Mouse (Mus musculus): Measurements from ENCODE around the gene Ppp1r8. TPM values are rescaled to one million over a fixed set of nuclear protein-coding genes. Genes with fewer than 3 reads are reported as not detected.

Ppp1r8 gene
- total RNA-seq, 2 experiments from 2014 or later: 16.8 to 20.7 TPM

- no peak for DNase-seq (ENCODE audit: low spot score)
- intact Hi-C loops (cut with DNase I): no loop called here
Measured at GRCm38 (mm10) chr4:132789731-132790130, 53.2 kb downstream of the Ppp1r8 start.

GRCm38 (mm10) chr4:132785228-132785627 is 57.7 kb downstream of the Ppp1r8 start:
- intact Hi-C loops (cut with DNase I): no loop called here
- no peak for DNase-seq (ENCODE audit: low spot score)

- intact Hi-C loops (cut with DNase I): no loop called here
- no peak for DNase-seq (ENCODE audit: low spot score)
Measured at GRCm38 (mm10) chr4:132783732-132784131, 59.2 kb downstream of the Ppp1r8 start.

- intact Hi-C loops (cut with DNase I): no loop called here
- no peak for DNase-seq (ENCODE audit: low spot score)
Measured at GRCm38 (mm10) chr4:132780288-132780687, 62.7 kb downstream of the Ppp1r8 start.

- DNase-seq (ENCODE audit: low spot score): no peak
- intact Hi-C loops (cut with DNase I): no loop called here
Measured at GRCm38 (mm10) chr4:132778562-132779201, 64.3 kb downstream of the Ppp1r8 start.

Other genes with a start within 250 kb of the Ppp1r8 start
- gene Eya3, start 204.2 kb downstream of the Ppp1r8 start, total RNA-seq (2021): 10 to 100 TPM; 28.1 to 33.8 TPM
- gene Xkr8, start 110.6 kb downstream of the Ppp1r8 start, total RNA-seq (2021): 1 to 10 TPM; 2.1 to 2.7 TPM
- under 1 TPM; 0.36 to 0.94 TPM for gene Smpdl3b, start 85.9 kb downstream of the Ppp1r8 start, total RNA-seq (2021)
- 10 to 100 TPM; 10.3 to 12.5 TPM for gene Rpa2, start 74.8 kb downstream of the Ppp1r8 start, total RNA-seq (2021)
- gene Themis2, start 46.8 kb downstream of the Ppp1r8 start, total RNA-seq (2021): 1 to 10 TPM; 1.9 to 2.0 TPM
- 10 to 100 TPM; 31.5 to 35.0 TPM for gene Stx12, start 41.3 kb upstream of the Ppp1r8 start, total RNA-seq (2021)
- gene Fam76a, start 79.4 kb upstream of the Ppp1r8 start, total RNA-seq (2021): 10 to 100 TPM; 32.0 to 42.2 TPM
- under 1 TPM; 0.26 to 0.39 TPM for gene Fgr, start 130.9 kb upstream of the Ppp1r8 start, total RNA-seq (2021)
- gene Ahdc1, start 168.1 kb upstream of the Ppp1r8 start, total RNA-seq (2021): 10 to 100 TPM; 43.2 to 50.4 TPM